Mouse (Mus musculus): ENCODE measurements around the gene Rpl18. TPM values are rescaled to one million over a fixed set of nuclear protein-coding genes. Genes with fewer than 3 reads are reported as not detected.
A peak's percentile ranks its signal among the peaks of the same experiment; 100 is the strongest.

Rpl18 gene
- total and polyA plus RNA-seq, 2 experiments from 2014 or later, result 535 to 1,175 TPM

DNA sequence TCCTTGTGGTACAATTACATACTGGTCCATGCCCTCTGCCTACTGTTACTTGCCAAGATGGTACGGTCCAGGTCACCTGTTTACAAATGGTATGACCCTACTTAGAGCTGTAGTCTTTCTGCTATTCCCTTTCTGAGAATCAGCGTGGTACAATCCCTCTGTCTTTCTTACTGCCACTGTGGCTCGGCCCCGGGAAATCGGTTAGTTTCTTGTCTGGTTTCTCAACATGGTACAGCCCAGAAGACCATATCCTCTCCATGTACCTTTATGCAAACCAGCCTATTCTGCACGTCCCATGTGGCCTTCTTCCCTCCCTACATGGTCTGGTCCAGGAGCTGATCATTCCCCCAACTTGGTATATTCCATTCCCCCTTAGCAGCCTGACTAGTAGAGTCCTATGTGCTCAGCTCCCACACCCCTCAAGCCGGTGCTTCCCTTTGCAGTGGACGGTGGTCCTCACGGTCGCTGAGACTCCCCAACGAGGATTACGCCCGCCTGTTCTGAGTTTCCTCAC lies 11.2 kb upstream of the Rpl18 start:
- no peak for TF ChIP-seq CTCF (IDR thresholded peaks at IDR 0.05; ENCODE audit: low read depth)
- peak overlapping the region; percentile 49 for H3K4me3 ChIP-seq (ENCODE audit: low read length)
- WGBS, result under 1% methylated on average over 13 of the region's 13 CpGs
- peak; percentile 92 for DNase-seq (ENCODE audit: low spot score)
- peak; percentile 76 for ATAC-seq
- peak overlapping the region; percentile 93 for H3K27ac ChIP-seq
- no peaks in the 10 kb centered on the region for H3K9me3 ChIP-seq (ENCODE audit: low read length)
- H3K4me1 ChIP-seq (ENCODE audit: insufficient read depth, low read length), result peaks cover 45% of the 10 kb centered on the region
- H3K36me3 ChIP-seq (ENCODE audit: insufficient read depth, low read length), result no peaks in the 10 kb centered on the region
- no peaks in the 10 kb centered on the region for H3K27me3 ChIP-seq (ENCODE audit: insufficient read depth, low read length)
- peak overlapping the region; percentile 55 for H3K9ac ChIP-seq (replicated peaks; ENCODE audit: low read length)
- H3K4me2 ChIP-seq (ENCODE audit: low read depth, low read length), result peak overlapping the region; percentile 90

DNA sequence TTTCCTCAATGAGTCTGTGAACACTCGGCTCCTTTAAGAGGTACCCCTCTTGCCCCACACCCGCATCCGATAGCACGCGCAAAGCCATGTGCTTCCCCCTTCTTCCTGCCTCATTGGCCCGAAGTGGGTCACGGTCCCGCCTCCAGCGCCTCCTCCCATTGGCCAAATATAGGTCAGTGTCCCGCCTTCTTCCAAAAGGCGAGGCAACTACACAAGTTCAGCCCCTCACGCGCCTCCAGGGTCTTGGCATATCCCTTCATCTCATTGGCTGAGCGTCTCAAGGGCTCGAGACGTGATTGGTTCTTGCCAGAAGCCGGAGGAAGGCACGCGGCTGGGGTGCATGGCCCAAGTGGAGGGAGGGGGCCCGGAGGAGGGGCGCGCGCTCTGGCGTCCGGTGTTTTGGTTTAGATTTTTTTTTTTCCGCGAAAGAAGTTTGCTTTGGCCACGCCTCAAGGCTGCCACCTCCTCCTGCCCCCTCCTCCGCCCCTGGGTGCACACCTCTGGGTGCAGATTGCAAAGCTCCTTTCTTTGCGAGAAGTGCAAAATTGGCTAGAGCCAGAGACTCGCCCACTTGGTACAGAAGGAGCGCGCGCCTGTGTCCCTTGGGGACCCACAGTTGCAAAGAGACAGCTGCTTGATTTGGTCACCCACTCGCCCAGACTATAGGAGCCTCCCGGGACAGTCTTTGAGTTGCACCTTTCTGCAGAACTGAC lies 10.4 kb upstream of the Rpl18 start, which contains the start of gene Dbp:
Gene Dbp, plus strand, starts transcription at position 359 of the 713 bp plus-strand sequence.
- TF ChIP-seq CTCF (IDR thresholded peaks at IDR 0.05; ENCODE audit: low read depth), result no peak
- Histone ChIP-seq H3K36me3 (ENCODE audit: insufficient read depth, low read length) (no peaks in the 10 kb centered on the region), H3K9me3 (ENCODE audit: low read length) (no peaks in the 10 kb centered on the region), H3K27me3 (ENCODE audit: insufficient read depth, low read length) (no peaks in the 10 kb centered on the region), H3K4me1 (ENCODE audit: insufficient read depth, low read length) (peaks cover 52% of the 10 kb centered on the region), H3K4me3 (ENCODE audit: low read length) (peak within 1 kb of the TSS; percentile 49), H3K27ac (peak within 1 kb of the TSS; percentile 93), H3K9ac (replicated peaks; ENCODE audit: low read length) (peak within 1 kb of the TSS; percentile 63), H3K4me2 (ENCODE audit: low read depth, low read length) (peak within 1 kb of the TSS; percentile 90)
- WGBS, result under 1% methylated on average over 36 of the region's 36 CpGs
- ATAC-seq (peak; percentile 87), DNase-seq (ENCODE audit: low spot score) (peak; percentile 99)

DNA sequence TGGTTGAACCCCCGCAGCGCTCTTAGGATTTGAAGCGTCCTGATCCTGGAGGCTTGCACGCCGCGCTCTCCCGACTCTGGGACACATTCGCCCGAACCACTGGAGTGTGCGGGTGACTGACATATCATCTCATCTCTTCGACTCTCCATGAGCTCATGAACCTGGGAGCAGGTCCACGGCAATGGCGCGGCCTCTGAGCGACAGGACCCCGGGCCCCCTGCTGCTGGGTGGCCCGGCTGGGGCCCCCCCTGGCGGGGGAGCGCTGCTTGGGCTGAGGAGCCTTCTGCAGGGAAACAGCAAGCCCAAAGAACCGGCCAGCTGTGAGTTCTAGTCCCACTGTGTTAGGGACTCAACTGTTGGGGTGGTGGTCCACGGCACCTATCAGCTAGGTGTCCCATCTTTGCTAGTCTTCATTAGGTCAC lies 9.8 kb upstream of the Rpl18 start:
- Histone ChIP-seq H3K4me3 (ENCODE audit: low read length) (peak overlapping the region; percentile 49), H3K4me2 (ENCODE audit: low read depth, low read length) (peak overlapping the region; percentile 90), H3K4me1 (ENCODE audit: insufficient read depth, low read length) (peaks cover 48% of the 10 kb centered on the region), H3K36me3 (ENCODE audit: insufficient read depth, low read length) (peaks cover under 1% of the 10 kb centered on the region; the same call in 1 of the 2 replicates), H3K27ac (peak overlapping the region; percentile 82), H3K9me3 (ENCODE audit: low read length) (no peaks in the 10 kb centered on the region), H3K9ac (replicated peaks; ENCODE audit: low read length) (peak overlapping the region; percentile 63), H3K27me3 (ENCODE audit: insufficient read depth, low read length) (no peaks in the 10 kb centered on the region)
- under 1% methylated on average over 21 of the region's 21 CpGs for WGBS
- no peak for TF ChIP-seq CTCF (IDR thresholded peaks at IDR 0.05; ENCODE audit: low read depth)
- ATAC-seq (no peak), DNase-seq (ENCODE audit: low spot score) (no peak)

DNA sequence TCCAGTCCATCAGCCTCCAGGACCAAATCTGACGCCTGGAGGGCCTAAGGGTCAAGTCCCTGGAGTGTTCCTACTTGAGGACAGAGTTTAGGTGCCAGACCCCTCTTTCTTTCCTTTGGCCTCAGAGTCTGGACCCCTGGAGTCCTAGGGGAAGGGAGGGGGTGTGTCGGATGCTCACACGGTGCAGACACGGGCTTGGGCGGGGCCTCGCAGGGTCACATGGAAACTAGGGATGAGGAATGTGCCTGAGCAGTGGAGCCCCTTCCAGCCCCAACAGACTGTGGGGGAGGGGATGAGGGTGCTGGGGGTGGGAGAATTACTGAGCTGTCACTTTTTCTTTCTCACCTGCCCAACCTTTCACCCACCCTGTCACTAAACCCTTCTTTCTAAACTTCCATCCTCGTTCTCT lies 9.4 kb upstream of the Rpl18 start:
- Histone ChIP-seq H3K4me3 (ENCODE audit: low read length) (peak overlapping the region; percentile 49), H3K27ac (peak overlapping the region; percentile 82), H3K36me3 (ENCODE audit: insufficient read depth, low read length) (peaks cover 4% of the 10 kb centered on the region), H3K4me1 (ENCODE audit: insufficient read depth, low read length) (peaks cover 48% of the 10 kb centered on the region), H3K27me3 (ENCODE audit: insufficient read depth, low read length) (no peaks in the 10 kb centered on the region), H3K4me2 (ENCODE audit: low read depth, low read length) (peak overlapping the region; percentile 90), H3K9me3 (ENCODE audit: low read length) (no peaks in the 10 kb centered on the region), H3K9ac (replicated peaks; ENCODE audit: low read length) (peak overlapping the region; percentile 63; the same call in 1 of the 2 replicates)
- no peak for TF ChIP-seq CTCF (IDR thresholded peaks at IDR 0.05; ENCODE audit: low read depth)
- 0% methylated on average over 7 of the region's 7 CpGs for WGBS
- peak; percentile 39 for DNase-seq (ENCODE audit: low spot score)
- no peak for ATAC-seq

DNA sequence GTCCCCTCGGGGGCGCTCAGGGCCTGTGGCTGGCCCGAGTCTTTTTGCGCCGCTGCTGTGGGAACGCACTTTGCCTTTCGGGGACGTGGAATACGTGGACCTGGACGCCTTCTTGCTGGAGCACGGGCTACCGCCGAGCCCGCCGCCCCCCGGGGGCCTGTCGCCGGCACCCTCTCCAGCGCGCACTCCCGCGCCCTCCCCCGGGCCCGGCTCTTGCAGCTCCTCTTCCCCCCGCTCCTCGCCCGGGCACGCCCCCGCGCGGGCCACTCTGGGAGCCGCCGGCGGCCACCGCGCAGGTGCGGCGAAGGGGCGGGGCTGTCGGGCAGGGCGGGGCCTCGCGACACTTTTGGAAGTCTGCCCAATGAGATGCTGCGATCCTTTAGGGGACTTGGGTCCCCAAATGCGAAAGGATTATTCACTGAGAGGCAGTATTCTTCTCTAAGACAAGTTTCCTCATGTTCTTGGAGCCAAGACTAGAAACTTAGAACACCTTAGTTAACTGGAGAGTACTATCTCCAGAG lies 8.5 kb upstream of the Rpl18 start:
- H3K9me3 ChIP-seq (ENCODE audit: low read length), result no peaks in the 10 kb centered on the region
- DNase-seq (ENCODE audit: low spot score) (peak; percentile 91), ATAC-seq (no peak; the same call in 1 of the 2 replicates)
- H3K4me3 ChIP-seq (ENCODE audit: low read length), result peak overlapping the region; percentile 49
- WGBS, result under 1% methylated on average over 41 of the region's 45 CpGs
- H3K27me3 ChIP-seq (ENCODE audit: insufficient read depth, low read length), result no peaks in the 10 kb centered on the region
- peak overlapping the region; percentile 82 for H3K27ac ChIP-seq
- H3K36me3 ChIP-seq (ENCODE audit: insufficient read depth, low read length), result peaks cover 10% of the 10 kb centered on the region
- peaks cover 42% of the 10 kb centered on the region for H3K4me1 ChIP-seq (ENCODE audit: insufficient read depth, low read length)
- no peak for TF ChIP-seq CTCF (IDR thresholded peaks at IDR 0.05; ENCODE audit: low read depth)
- peak overlapping the region; percentile 63 for H3K9ac ChIP-seq (replicated peaks; ENCODE audit: low read length)
- H3K4me2 ChIP-seq (ENCODE audit: low read depth, low read length), result peak overlapping the region; percentile 90

DNA sequence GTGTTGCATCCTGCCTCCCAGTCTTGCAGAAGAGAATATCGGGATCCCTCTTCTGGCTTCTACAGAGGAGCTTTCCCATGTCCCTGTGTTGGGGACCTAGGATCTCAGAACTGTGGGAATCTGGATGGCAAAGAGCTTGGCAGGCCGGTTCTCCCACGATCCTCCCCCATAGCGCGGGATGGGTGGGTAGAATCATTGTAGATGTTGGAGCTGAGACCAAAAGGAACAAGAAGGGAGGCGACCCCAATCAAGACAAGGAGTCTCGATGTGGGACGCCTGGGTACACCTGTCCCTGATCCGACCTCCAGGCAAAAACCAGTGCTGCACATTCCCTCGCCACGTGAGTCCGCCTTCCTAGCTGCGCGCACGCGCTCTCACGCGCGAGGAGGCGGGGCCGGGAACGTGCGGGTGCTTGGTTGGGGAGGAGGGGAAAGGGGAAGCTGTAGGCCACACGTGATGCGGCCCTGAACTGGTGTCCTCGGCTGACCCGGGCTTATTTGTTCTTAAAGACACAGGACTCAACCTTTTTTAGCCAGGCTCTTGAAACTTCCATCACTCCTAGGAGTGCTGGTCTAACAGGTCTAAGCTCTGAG lies 7.8 kb upstream of the Rpl18 start:
- WGBS, result under 1% methylated on average over 27 of the region's 27 CpGs
- no peaks in the 10 kb centered on the region for H3K27me3 ChIP-seq (ENCODE audit: insufficient read depth, low read length)
- peak; percentile 16 for ATAC-seq
- H3K36me3 ChIP-seq (ENCODE audit: insufficient read depth, low read length), result peaks cover 17% of the 10 kb centered on the region
- peaks cover 42% of the 10 kb centered on the region for H3K4me1 ChIP-seq (ENCODE audit: insufficient read depth, low read length)
- DNase-seq (ENCODE audit: low spot score), result peak; percentile 94
- peak overlapping the region; percentile 49 for H3K4me3 ChIP-seq (ENCODE audit: low read length)
- peak overlapping the region; percentile 90 for H3K4me2 ChIP-seq (ENCODE audit: low read depth, low read length)
- H3K27ac ChIP-seq, result peak overlapping the region; percentile 82
- H3K9me3 ChIP-seq (ENCODE audit: low read length), result no peaks in the 10 kb centered on the region
- no peak for TF ChIP-seq CTCF (IDR thresholded peaks at IDR 0.05; ENCODE audit: low read depth)
- H3K9ac ChIP-seq (replicated peaks; ENCODE audit: low read length), result peak overlapping the region; percentile 9
